In the genomic region with DNA sequence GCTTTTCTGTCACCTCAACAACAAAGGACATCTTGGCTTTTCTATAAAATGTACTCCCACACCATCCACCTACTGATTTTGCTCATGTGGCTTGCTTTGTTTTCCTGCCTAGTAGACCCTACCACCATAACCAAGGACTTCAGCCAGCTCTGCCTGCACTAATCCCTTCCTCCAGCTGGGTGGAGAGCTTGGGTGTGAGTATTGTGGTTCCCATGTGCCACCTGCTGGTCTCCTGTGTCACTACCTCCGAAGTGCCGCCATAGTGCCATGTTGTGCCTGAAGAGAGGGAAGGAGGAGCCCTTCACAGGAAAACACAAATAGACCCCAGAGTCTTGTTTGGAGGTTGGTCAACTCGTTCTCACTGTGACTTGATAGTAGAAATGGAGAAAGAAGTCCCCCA, we compare ENCODE assay signal across 9 mouse cellular contexts.
DNase-seq lines count a peak whose midpoint lies in the region; ATAC-seq lines count a peak whose summit lies in the region.
"Had no signal": no experiment of that assay in that cellular context is flagged by ENCODE, and none has a peak within 500 bp of the region (broad histone marks: within the 10 kb centered on the region; RNA-seq: fewer than 3 reads in every experiment).

No protein-coding gene starts in this region.

- intact Hi-C loops in left cerebral cortex, postnatal 25 days (cut with DNase I): loop anchor here (1.0 to 10.0 kb wide), 4 partner anchors 309 to 835 kb away; a partner anchor contains a TSS

- peak; percentile 81; the same call in 1 of the 2 replicates for ATAC-seq in midbrain, embryonic 16.5 days

- no peak overlapping the region for H3K9ac ChIP-seq in midbrain, embryonic 16.5 days (ENCODE audit: low read depth, low read length)

- WGBS in midbrain, embryonic 16.5 days: 11% methylated on average over 3 of the region's 3 CpGs

- no peaks in the 10 kb centered on the region for H3K4me1 ChIP-seq in midbrain, embryonic 16.5 days (ENCODE audit: control insufficient read depth, insufficient read depth, low read length)

- H3K9me3 ChIP-seq in midbrain, embryonic 16.5 days (replicated peaks; ENCODE audit: control insufficient read depth, low read length, poor library complexity, severe bottlenecking): no peaks in the 10 kb centered on the region

- H3K27me3 ChIP-seq in midbrain, embryonic 16.5 days (ENCODE audit: control insufficient read depth, insufficient read depth, low read depth, low read length): no peaks in the 10 kb centered on the region

- no peak overlapping the region for H3K4me2 ChIP-seq in midbrain, embryonic 16.5 days (ENCODE audit: low read length)

- no peak overlapping the region for H3K27ac ChIP-seq in midbrain, embryonic 16.5 days (ENCODE audit: low read length)

- DNase-seq in A20 (ENCODE audit: low read depth, low spot score) (peak; percentile 54), WW6 (ENCODE audit: low read depth, low spot score) (peak; percentile 46)
- DNase-seq in cerebellum, postnatal 36 days: peak; percentile 74 to 80
- peak; percentile 29 for DNase-seq in gastrocnemius, adult 18-20 months (ENCODE audit: low spot score)
- DNase-seq in kidney, adult 11 months: peak; percentile 36
- peak; percentile 73 to 80 for DNase-seq in left cerebral cortex, postnatal 25 days (ENCODE audit: low spot score in 2 of 2)
- peak; percentile 8 to 49 for DNase-seq in spleen, postnatal 10 days (ENCODE audit: low spot score in 2 of 2)

- H3K36me3 ChIP-seq in midbrain, embryonic 16.5 days (ENCODE audit: control insufficient read depth, insufficient read depth, low read length): no peaks in the 10 kb centered on the region

- H3K4me3 ChIP-seq in midbrain, embryonic 16.5 days (ENCODE audit: low read depth, low read length): no peak overlapping the region
- H3K4me3 ChIP-seq: erythroblast, embryonic 14.5 days had no signal
